Mouse (Mus musculus): ENCODE data around the gene Zfp619. TPM values are rescaled to one million over a fixed set of nuclear protein-coding genes. Genes with fewer than 3 reads are reported as not detected.

The Zfp619 gene
- total and polyA plus RNA-seq, 3 experiments: 0.64 to 1.3 (median 1.1) TPM

- peak; percentile 12 for DNase-seq (ENCODE audit: extremely low read depth)
- Histone ChIP-seq H3K79me2 (replicated peaks; ENCODE audit: control insufficient read depth, extremely low read depth, insufficient read depth, poor library complexity, severe bottlenecking) (no peaks in the 10 kb centered on the region), H3K4me3 (replicated peaks in 1 of 3; ENCODE audit: low read depth in 2 of 3, low read length in 2 of 3, poor library complexity in 1 of 3) (no peak overlapping the region), H3K9me3 (replicated peaks; ENCODE audit: low read length) (peaks cover 7% of the 10 kb centered on the region), H3K4me2 (ENCODE audit: insufficient read depth, low read depth, poor library complexity, severe bottlenecking) (no peak overlapping the region), H3K27ac (ENCODE audit: insufficient read depth, low read depth) (no peak overlapping the region), H3K36me3 (replicated peaks in 1 of 2; ENCODE audit: control insufficient read depth in 1 of 2, insufficient read depth in 1 of 2, low read length in 1 of 2) (peaks cover 8 to 24% of the 10 kb centered on the region in 2 experiments), H3K4me1 (ENCODE audit: control insufficient read depth in 1 of 2, insufficient read depth in 2 of 2) (peaks cover 0 to 15% of the 10 kb centered on the region in 2 experiments; a peak in 2 of 4 replicates), H3K9ac (ENCODE audit: insufficient read depth, low read depth) (no peak overlapping the region), H3K27me3 (replicated peaks) (no peaks in the 10 kb centered on the region)
- dilution Hi-C loops (cut with MboI; ENCODE audit: extremely low pct_ligation_motif_present, extremely low pct_unique_long_range_greater_than_20kb, low sequenced_read_pairs) (no loop called here), in situ Hi-C loops (cut with MboI; ENCODE audit: low pct_ligation_motif_present, low pct_unique_long_range_greater_than_20kb, low sequenced_read_pairs) (no loop called here)
- TF ChIP-seq CHD1 (IDR thresholded peaks at IDR 0.05; ENCODE audit: low read depth, low read length): no peak
- peak; percentile 44; the same call in 1 of the 2 replicates for TF ChIP-seq BHLHE40 (IDR thresholded peaks at IDR 0.05; ENCODE audit: low read depth, low read length)
Measured at GRCm38 (mm10) chr7:39479013-39479412, 38.6 kb upstream of the Zfp619 start.

DNA sequence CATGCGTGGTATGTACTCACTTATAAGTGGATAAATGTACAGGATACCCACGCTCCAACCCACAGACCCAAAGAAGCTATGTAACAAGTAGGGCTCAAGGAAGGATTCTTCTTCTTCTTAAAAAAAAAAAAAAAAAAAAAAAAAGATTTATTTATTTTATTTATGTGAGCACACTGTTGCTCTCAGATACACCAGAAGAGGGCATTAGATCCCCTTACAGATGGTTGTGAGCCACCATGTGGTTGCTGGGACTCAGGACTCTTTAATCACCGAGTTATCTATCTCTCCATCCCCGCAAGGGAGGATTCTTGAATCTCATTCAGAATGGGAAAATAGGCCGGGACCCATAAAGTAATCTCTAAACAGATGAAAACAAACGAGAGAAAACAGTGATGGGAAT lies 33.2 kb upstream of the Zfp619 start:
- TF ChIP-seq MXI1 (IDR thresholded peaks at IDR 0.05; ENCODE audit: low read depth, low read length) (no peak), MYC (IDR thresholded peaks at IDR 0.05; ENCODE audit: low read depth, low read length) (peak; percentile 74; the same call in 1 of the 2 replicates), ZNF384 (IDR thresholded peaks at IDR 0.05; ENCODE audit: low read depth, low read length) (peak; percentile 86), RAD21 (IDR thresholded peaks at IDR 0.05; ENCODE audit: low read depth, low read length) (peak; percentile 38), CTCF (conservative IDR thresholded peaks at IDR 0.05 in 1 of 2, IDR thresholded peaks at IDR 0.05 in 1 of 2; ENCODE audit: low read depth in 2 of 2, low read length in 2 of 2) (peak in 1 of 2 experiments; percentile 67; a peak in 2 of 4 replicates)
- in situ Hi-C loops (cut with MboI; ENCODE audit: low pct_ligation_motif_present, low pct_unique_long_range_greater_than_20kb, low sequenced_read_pairs): no loop called here

DNA sequence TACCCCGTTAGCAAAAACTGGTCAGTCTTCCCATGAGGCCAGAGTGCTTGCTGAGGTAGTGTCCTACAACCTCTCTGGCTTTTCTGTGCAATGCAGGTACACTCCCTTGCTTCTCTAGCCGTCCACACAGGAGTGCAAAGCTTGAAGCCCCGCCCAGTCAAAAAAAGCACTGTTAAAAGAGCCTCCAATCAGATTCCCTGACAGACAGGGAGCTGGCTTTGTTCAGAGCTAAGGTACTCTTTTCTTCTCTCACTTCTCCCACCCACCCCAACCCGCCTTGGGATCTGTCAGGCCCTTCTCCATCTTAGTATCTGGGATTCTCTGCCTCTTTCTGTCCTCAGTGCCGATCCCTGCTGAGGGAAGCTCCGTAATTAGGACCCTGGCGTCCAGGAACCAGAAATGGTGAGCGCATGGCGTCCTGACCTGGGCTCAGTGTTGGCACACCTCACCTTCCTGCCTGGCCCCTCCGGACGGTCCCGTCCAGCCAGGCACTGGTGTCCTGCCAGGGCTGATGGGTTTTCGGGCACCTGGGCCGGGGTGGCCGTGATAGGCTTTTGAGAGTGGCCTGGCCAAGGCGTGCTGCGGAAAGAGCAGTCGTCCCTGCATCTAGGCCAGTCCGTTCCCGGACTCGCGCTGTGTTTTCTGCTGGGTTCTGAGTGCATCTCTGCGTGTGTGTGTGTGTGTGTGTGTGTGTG lies 30.3 kb upstream of the Zfp619 start:
- Histone ChIP-seq H3K36me3 (replicated peaks in 1 of 2; ENCODE audit: control insufficient read depth in 1 of 2, insufficient read depth in 1 of 2, low read length in 1 of 2) (no peaks in the 10 kb centered on the region), H3K27ac (ENCODE audit: insufficient read depth, low read depth) (no peak overlapping the region), H3K4me3 (replicated peaks in 1 of 3; ENCODE audit: low read depth in 2 of 3, low read length in 2 of 3, poor library complexity in 1 of 3) (no peak overlapping the region), H3K27me3 (replicated peaks) (no peaks in the 10 kb centered on the region), H3K79me2 (replicated peaks; ENCODE audit: control insufficient read depth, extremely low read depth, insufficient read depth, poor library complexity, severe bottlenecking) (no peaks in the 10 kb centered on the region), H3K4me2 (ENCODE audit: insufficient read depth, low read depth, poor library complexity, severe bottlenecking) (no peak overlapping the region), H3K9ac (ENCODE audit: insufficient read depth, low read depth) (no peak overlapping the region), H3K4me1 (ENCODE audit: control insufficient read depth in 1 of 2, insufficient read depth in 2 of 2) (peaks cover 0 to 11% of the 10 kb centered on the region in 2 experiments; a peak in 2 of 4 replicates), H3K9me3 (replicated peaks; ENCODE audit: low read length) (no peaks in the 10 kb centered on the region)
- TF ChIP-seq MAZ (IDR thresholded peaks at IDR 0.05; ENCODE audit: low read depth, low read length) (no peak), E2F4 (IDR thresholded peaks at IDR 0.05; ENCODE audit: insufficient replicate concordance, low read depth, low read length) (no peak), KAT2A (IDR thresholded peaks at IDR 0.05; ENCODE audit: insufficient replicate concordance, low read length) (no peak), ELF1 (IDR thresholded peaks at IDR 0.05; ENCODE audit: low read depth, low read length) (no peak), NRF1 (IDR thresholded peaks at IDR 0.05; ENCODE audit: low read depth, low read length) (no peak), MAX (IDR thresholded peaks at IDR 0.05; ENCODE audit: low read length) (no peak), CHD1 (IDR thresholded peaks at IDR 0.05; ENCODE audit: low read depth, low read length) (no peak), NELFE (IDR thresholded peaks at IDR 0.05; ENCODE audit: low read depth, low read length) (no peak), BHLHE40 (IDR thresholded peaks at IDR 0.05; ENCODE audit: low read depth, low read length) (no peak), TCF12 (IDR thresholded peaks at IDR 0.05; ENCODE audit: low read depth, low read length) (no peak), MAFK (IDR thresholded peaks at IDR 0.05; ENCODE audit: insufficient replicate concordance, low read length) (no peak), UBTF (IDR thresholded peaks at IDR 0.05; ENCODE audit: low read depth, low read length) (no peak)
- dilution Hi-C loops (cut with MboI; ENCODE audit: extremely low pct_ligation_motif_present, extremely low pct_unique_long_range_greater_than_20kb, low sequenced_read_pairs): no loop called here
- in situ Hi-C loops (cut with MboI; ENCODE audit: low pct_ligation_motif_present, low pct_unique_long_range_greater_than_20kb, low sequenced_read_pairs): no loop called here
- no peak for DNase-seq (ENCODE audit: extremely low read depth)

More for the DNA sequence above, 33.2 kb upstream of the Zfp619 start:
- dilution Hi-C loops (cut with MboI; ENCODE audit: extremely low pct_ligation_motif_present, extremely low pct_unique_long_range_greater_than_20kb, low sequenced_read_pairs): no loop called here
- H3K4me2 ChIP-seq (ENCODE audit: insufficient read depth, low read depth, poor library complexity, severe bottlenecking): no peak overlapping the region
- H3K27me3 ChIP-seq (replicated peaks): no peaks in the 10 kb centered on the region
- peak; percentile 26 for DNase-seq (ENCODE audit: extremely low read depth)
- peaks cover 0 to 3% of the 10 kb centered on the region in 2 experiments for H3K36me3 ChIP-seq (replicated peaks in 1 of 2; ENCODE audit: control insufficient read depth in 1 of 2, insufficient read depth in 1 of 2, low read length in 1 of 2)
- H3K4me1 ChIP-seq (ENCODE audit: control insufficient read depth in 1 of 2, insufficient read depth in 2 of 2): peaks cover 0 to 11% of the 10 kb centered on the region in 2 experiments; a peak in 2 of 4 replicates
- no peak overlapping the region for H3K9ac ChIP-seq (ENCODE audit: insufficient read depth, low read depth)
- no peak overlapping the region for H3K27ac ChIP-seq (ENCODE audit: insufficient read depth, low read depth)
- H3K79me2 ChIP-seq (replicated peaks; ENCODE audit: control insufficient read depth, extremely low read depth, insufficient read depth, poor library complexity, severe bottlenecking): no peaks in the 10 kb centered on the region
- no peak overlapping the region for H3K4me3 ChIP-seq (replicated peaks in 1 of 3; ENCODE audit: low read depth in 2 of 3, low read length in 2 of 3, poor library complexity in 1 of 3)
- H3K9me3 ChIP-seq (replicated peaks; ENCODE audit: low read length): no peaks in the 10 kb centered on the region
